18 mouse cellular contexts compared by ENCODE assay signal in the genomic region with DNA sequence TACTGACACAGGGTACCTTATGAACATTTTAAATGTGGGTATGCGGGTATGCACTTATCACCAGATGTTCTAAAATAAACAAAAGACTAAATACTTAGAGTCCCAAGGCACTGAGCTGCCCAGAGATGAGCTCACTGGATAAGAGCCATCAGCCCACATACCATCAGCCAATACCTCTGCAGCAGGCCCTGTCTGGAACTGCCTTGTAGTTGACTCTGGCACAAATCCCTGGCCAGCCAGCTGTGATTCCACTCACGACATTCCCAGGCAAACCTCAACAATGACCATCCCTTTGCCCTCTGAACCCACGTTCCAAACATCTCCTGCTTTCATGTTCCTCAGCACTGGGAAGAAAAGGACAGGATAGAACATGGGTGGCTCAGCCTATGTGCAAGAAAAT.
DNase-seq lines count a peak whose midpoint lies in the region; ATAC-seq and TF ChIP-seq lines count a peak whose summit lies in the region.
"Had no signal": no experiment of that assay in that cellular context is flagged by ENCODE, and none has a peak within 500 bp of the region (broad histone marks: within the 10 kb centered on the region; RNA-seq: fewer than 3 reads in every experiment).

No protein-coding gene starts in this region.

- no peak for TF ChIP-seq CTCF in midbrain, postnatal 0 days (IDR thresholded peaks at IDR 0.05)
- no peak for TF ChIP-seq CTCF in embryonic fibroblast, embryonic 13.5 days (IDR thresholded peaks at IDR 0.05; ENCODE audit: borderline replicate concordance, insufficient read depth, low read length)

- no peak overlapping the region for H3K4me3 ChIP-seq in midbrain, postnatal 0 days (ENCODE audit: low read depth, low read length)
- H3K4me3 ChIP-seq in midbrain, embryonic 14.5 days (replicated peaks; ENCODE audit: low read depth, low read length) = no peak overlapping the region
- H3K4me3 ChIP-seq in embryonic fibroblast, embryonic 13.5 days (ENCODE audit: insufficient read depth, low read length) = no peak overlapping the region
- H3K4me3 ChIP-seq: embryonic facial prominence, embryonic 10.5 days; forebrain, embryonic 15.5 days; hindbrain, embryonic 12.5 days; limb, embryonic 13.5 days; megakaryocyte, embryonic 14.5 days had no signal

- H3K4me1 ChIP-seq in midbrain, postnatal 0 days (ENCODE audit: insufficient read depth, low read length) = no peaks in the 10 kb centered on the region
- H3K4me1 ChIP-seq in midbrain, embryonic 14.5 days (ENCODE audit: control insufficient read depth, insufficient read depth, low read length) = no peaks in the 10 kb centered on the region
- no peaks in the 10 kb centered on the region for H3K4me1 ChIP-seq in embryonic fibroblast, embryonic 13.5 days (ENCODE audit: control insufficient read depth, insufficient read depth, low read length)
- H3K4me1 ChIP-seq: embryonic facial prominence, embryonic 10.5 days; forebrain, embryonic 15.5 days; hindbrain, embryonic 12.5 days; limb, embryonic 13.5 days; megakaryocyte, embryonic 14.5 days had no signal

- intact Hi-C loops in heart, postnatal 36 days (cut with DNase I) = no loop called here

- H3K27ac ChIP-seq in midbrain, postnatal 0 days (ENCODE audit: low read depth, low read length) = no peak overlapping the region
- H3K27ac ChIP-seq in midbrain, embryonic 14.5 days (replicated peaks; ENCODE audit: low read depth, low read length) = no peak overlapping the region
- 0 out of 2 replicates have a peak overlapping the region, but pooled peaks have one; percentile 5 for H3K27ac ChIP-seq in embryonic fibroblast, embryonic 13.5 days (ENCODE audit: insufficient read depth, low read length)
- H3K27ac ChIP-seq: embryonic facial prominence, embryonic 10.5 days; forebrain, embryonic 15.5 days; hindbrain, embryonic 12.5 days; kidney, postnatal 0 days; limb, embryonic 13.5 days; stomach, postnatal 0 days had no signal

- no peak overlapping the region for H3K4me2 ChIP-seq in midbrain, postnatal 0 days (ENCODE audit: low read depth, low read length, poor library complexity, severe bottlenecking)
- no peak overlapping the region for H3K4me2 ChIP-seq in midbrain, embryonic 14.5 days (ENCODE audit: low read length)
- H3K4me2 ChIP-seq: forebrain, embryonic 15.5 days; hindbrain, embryonic 12.5 days; limb, embryonic 13.5 days had no signal

- TF ChIP-seq POLR2A in embryonic fibroblast, embryonic 13.5 days (IDR thresholded peaks at IDR 0.05; ENCODE audit: low read depth, low read length) = no peak

- H3K9ac ChIP-seq in midbrain, postnatal 0 days (replicated peaks; ENCODE audit: low read length, poor library complexity, severe bottlenecking) = no peak overlapping the region
- no peak overlapping the region for H3K9ac ChIP-seq in midbrain, embryonic 14.5 days (replicated peaks; ENCODE audit: low read length)
- H3K9ac ChIP-seq: forebrain, embryonic 15.5 days; hindbrain, embryonic 12.5 days; limb, embryonic 13.5 days had no signal

- ATAC-seq in midbrain, postnatal 0 days (ENCODE audit: low FRiP score) = no peak
- ATAC-seq in midbrain, embryonic 14.5 days (ENCODE audit: low FRiP score, low TSS enrichment) = no peak
- ATAC-seq: forebrain, embryonic 15.5 days had no signal

- WGBS in midbrain, postnatal 0 days = 65% methylated on average over 3 of the region's 3 CpGs
- WGBS in midbrain, embryonic 14.5 days = 77% methylated on average over 3 of the region's 3 CpGs

- peak; percentile 6 to 24 for DNase-seq in heart, adult 9 months (ENCODE audit: low spot score in 2 of 2)
- no peak for DNase-seq in heart, postnatal 36 days
- peak; percentile 4 for DNase-seq in midbrain, postnatal 0 days (ENCODE audit: low spot score)
- DNase-seq in midbrain, embryonic 14.5 days = no peak
- DNase-seq in B cell, adult 2 months = no peak
- DNase-seq in embryo, embryonic 10.5 days (ENCODE audit: low spot score) = no peak
- DNase-seq: cerebellum, adult 11-12 months; layer of hippocampus, postnatal 36 days; lung, adult 2 months; thymus, postnatal 36 days had no signal

- no peaks in the 10 kb centered on the region for H3K36me3 ChIP-seq in midbrain, postnatal 0 days (ENCODE audit: insufficient read depth, low read length)
- H3K36me3 ChIP-seq in midbrain, embryonic 14.5 days (ENCODE audit: control insufficient read depth, insufficient read depth, low read length) = no peaks in the 10 kb centered on the region
- H3K36me3 ChIP-seq: embryonic facial prominence, embryonic 10.5 days; forebrain, embryonic 15.5 days; hindbrain, embryonic 12.5 days; limb, embryonic 13.5 days had no signal

- H3K9me3 ChIP-seq in midbrain, postnatal 0 days (ENCODE audit: low read length) = no peaks in the 10 kb centered on the region
- H3K9me3 ChIP-seq in midbrain, embryonic 14.5 days (ENCODE audit: control insufficient read depth, low read length) = no peaks in the 10 kb centered on the region
- H3K9me3 ChIP-seq: embryonic facial prominence, embryonic 10.5 days; forebrain, embryonic 15.5 days; hindbrain, embryonic 12.5 days; limb, embryonic 13.5 days had no signal

- no peaks in the 10 kb centered on the region for H3K27me3 ChIP-seq in midbrain, postnatal 0 days (ENCODE audit: insufficient read depth, low read length)
- H3K27me3 ChIP-seq in midbrain, embryonic 14.5 days (ENCODE audit: control insufficient read depth, insufficient read depth, low read length) = no peaks in the 10 kb centered on the region
- H3K27me3 ChIP-seq: forebrain, embryonic 15.5 days; hindbrain, embryonic 12.5 days; limb, embryonic 13.5 days; megakaryocyte, embryonic 14.5 days had no signal

Comparison
In these comparisons a context has a peak if more than half of its experiments do, and no peak if none do; other contexts are left out.
1. DNase-seq: peak in heart, adult 9 months (2 of 2) and midbrain, postnatal 0 days (single experiment); none in heart, postnatal 36 days (0 of 2), midbrain, embryonic 14.5 days (single experiment), B cell, adult 2 months (0 of 2) and embryo, embryonic 10.5 days (single experiment).